Mouse (Mus musculus) layer of hippocampus, adult 18-20 months (tissue): Measurements from ENCODE around the gene Dnajb4. TPM values are rescaled to one million over a fixed set of nuclear protein-coding genes. Genes with fewer than 3 reads are reported as not detected.
A peak's percentile ranks its signal among the peaks of the same experiment; 100 is the strongest.

ENCODE experiments used
- DNase-seq, 2 experiments: peaks; one replicate each; pipeline ENCODE4 v3.0.0; 2022; ENCODE audit warnings: low spot score in 2 of 2
- total RNA-seq, 2 experiments: library from RNA; stranded (reverse); gene quantifications; 2 replicates each; pipeline ENCODE4 v1.2.3; 2021

The Dnajb4 gene
- total RNA-seq, 2 experiments from 2014 or later, result 68.7 to 75.7 TPM

GRCm38 (mm10) chr3:152178816-152179215 is 31.3 kb downstream of the Dnajb4 start:
- no peak for DNase-seq

GRCm38 (mm10) chr3:152172322-152172935 is 37.7 kb downstream of the Dnajb4 start:
- DNase-seq, result no peak

- no peak for DNase-seq
These were observed 38.2 kb downstream of the Dnajb4 start for GRCm38 (mm10) chr3:152171862-152172261.

GRCm38 (mm10) chr3:152171236-152171635 is 38.9 kb downstream of the Dnajb4 start:
- no peak for DNase-seq

- DNase-seq, result no peak
These were observed 39.7 kb downstream of the Dnajb4 start for GRCm38 (mm10) chr3:152170407-152170806.

- no peak for DNase-seq
These were observed 42.1 kb downstream of the Dnajb4 start for GRCm38 (mm10) chr3:152168007-152168406.

GRCm38 (mm10) chr3:152166699-152167451 is 43.2 kb downstream of the Dnajb4 start:
- DNase-seq, result no peak

GRCm38 (mm10) chr3:152166099-152166423 is 44.0 kb downstream of the Dnajb4 start, which contains the start of gene Gipc2:
Gene Gipc2 (minus strand): TSS chr3:152166230.
- DNase-seq, result no peak

- no peak for DNase-seq
These were observed 44.6 kb downstream of the Dnajb4 start for GRCm38 (mm10) chr3:152165351-152166098.

- no peak for DNase-seq
These were observed 45.1 kb downstream of the Dnajb4 start for GRCm38 (mm10) chr3:152165014-152165350.

- no peak for DNase-seq
These were observed 46.8 kb downstream of the Dnajb4 start for GRCm38 (mm10) chr3:152163320-152163719.

GRCm38 (mm10) chr3:152160607-152161006 is 49.5 kb downstream of the Dnajb4 start:
- no peak for DNase-seq

GRCm38 (mm10) chr3:152159321-152159720 is 50.8 kb downstream of the Dnajb4 start:
- DNase-seq, result no peak

GRCm38 (mm10) chr3:152158344-152159291 is 51.5 kb downstream of the Dnajb4 start:
- peak; percentile 46 to 80 for DNase-seq

- no peak for DNase-seq
These were observed 53.1 kb downstream of the Dnajb4 start for GRCm38 (mm10) chr3:152156816-152157496.

- DNase-seq, result peak; percentile 33 to 62
These were observed 54.7 kb downstream of the Dnajb4 start for GRCm38 (mm10) chr3:152155296-152155948.

- DNase-seq, result no peak
These were observed 56.0 kb downstream of the Dnajb4 start for GRCm38 (mm10) chr3:152154095-152154494.

GRCm38 (mm10) chr3:152153152-152153551 is 57.0 kb downstream of the Dnajb4 start:
- DNase-seq, result no peak

GRCm38 (mm10) chr3:152152483-152152804 is 57.7 kb downstream of the Dnajb4 start:
- no peak for DNase-seq
